Mouse (Mus musculus) spleen, adult 2 months (tissue): Measurements from ENCODE around the gene Pstpip1. TPM values are rescaled to one million over a fixed set of nuclear protein-coding genes. Genes with fewer than 3 reads are reported as not detected.

Source experiments
- DNase-seq, 2 experiments: peaks; one replicate each; pipeline versions ENCODE4 v3.0.0 to v3.0.0-alpha.2; 2012 to 2021; ENCODE audit warnings: low spot score in 2 of 2, low read depth in 1 of 2
- H3K27ac ChIP-seq: fragments of 200-500 bp; 2 replicates; pipeline ENCODE4 v1.5.1; 2012; ENCODE audit warnings: low read length, inconsistent platforms; ENCODE audit not compliant: insufficient read depth
- H3K27me3 ChIP-seq: fragments of 200-500 bp; 2 replicates; pipeline ENCODE4 v1.6.1; 2012; ENCODE audit warnings: mild to moderate bottlenecking, moderate library complexity, low read length, inconsistent platforms; ENCODE audit not compliant: control insufficient read depth, insufficient read depth
- H3K36me3 ChIP-seq: fragments of 200-500 bp; 2 replicates; pipeline ENCODE4 v1.6.1; 2012; ENCODE audit warnings: mild to moderate bottlenecking, low read length, inconsistent platforms; ENCODE audit not compliant: control insufficient read depth, insufficient read depth
- H3K4me1 ChIP-seq: fragments of 200-500 bp; 2 replicates; pipeline ENCODE4 v1.6.1; 2011; ENCODE audit warnings: inconsistent platforms; ENCODE audit not compliant: control insufficient read depth, insufficient read depth, insufficient read length
- H3K4me3 ChIP-seq: fragments of 200-500 bp; 2 replicates; pipeline ENCODE4 v1.5.1; 2011; ENCODE audit warnings: mild to moderate bottlenecking, inconsistent platforms; ENCODE audit not compliant: insufficient read depth, insufficient read length; ENCODE audit errors: extremely low read depth
- CTCF ChIP-seq: fragments of 200-500 bp; IDR thresholded peaks from 2 replicates; pipeline ENCODE4 v1.5.1; 2011; ENCODE audit warnings: mild to moderate bottlenecking, inconsistent platforms; ENCODE audit not compliant: insufficient read depth, insufficient read length, insufficient replicate concordance; ENCODE audit errors: extremely low read depth
- POLR2A ChIP-seq: fragments of 200-500 bp; IDR thresholded peaks from 2 replicates; pipeline ENCODE4 v1.6.1; 2011; ENCODE audit warnings: low read depth, low read length, inconsistent platforms
- WGBS: fragments of 180-500 bp; shearing (Covaris S2); methylation state at CpG from one replicate; pipeline ENCODE4 v1.1.7; 2018; 5-methylcytosine and 5-hydroxymethylcytosine counted together
- polyA plus RNA-seq: library from polyadenylated mRNA; depleted of rRNA; stranded (reverse); fragments of >200 nt; gene quantifications from 2 replicates; pipeline ENCODE4 v1.2.3, GENCODE M21; 2012

Pstpip1 gene
- polyA plus RNA-seq, 1 experiment = 51.8 TPM

DNA sequence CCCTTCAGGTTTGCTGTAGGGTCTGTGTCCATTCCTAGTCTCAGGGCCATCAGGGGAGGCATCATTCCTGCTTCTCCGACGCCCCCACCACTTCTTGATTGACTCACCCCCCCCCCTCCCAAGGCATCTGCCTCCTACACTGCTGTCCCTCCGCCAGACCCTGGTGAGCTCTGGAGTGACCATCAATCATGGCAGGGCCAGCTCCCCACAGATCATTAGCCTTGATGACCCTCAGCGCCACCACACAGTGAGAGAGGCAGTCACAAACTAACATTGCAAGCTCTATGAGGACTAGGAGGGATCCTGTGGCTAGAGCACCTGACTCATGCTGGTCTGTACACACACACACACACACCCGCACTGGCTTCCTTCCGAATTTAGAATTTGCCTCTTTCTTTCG lies 15.2 kb downstream of the Pstpip1 start:
- DNase-seq = no peak
- Histone ChIP-seq H3K36me3 (no peaks in the 10 kb centered on the region), H3K4me1 (peaks cover 41% of the 10 kb centered on the region), H3K4me3 (no peak overlapping the region), H3K27me3 (no peaks in the 10 kb centered on the region), H3K27ac (peak overlapping the region; percentile 61; the same call in 1 of the 2 replicates)
- TF ChIP-seq CTCF = no peak
- TF ChIP-seq POLR2A = no peak
- WGBS = 58% methylated on average over 7 of the region's 7 CpGs

DNA sequence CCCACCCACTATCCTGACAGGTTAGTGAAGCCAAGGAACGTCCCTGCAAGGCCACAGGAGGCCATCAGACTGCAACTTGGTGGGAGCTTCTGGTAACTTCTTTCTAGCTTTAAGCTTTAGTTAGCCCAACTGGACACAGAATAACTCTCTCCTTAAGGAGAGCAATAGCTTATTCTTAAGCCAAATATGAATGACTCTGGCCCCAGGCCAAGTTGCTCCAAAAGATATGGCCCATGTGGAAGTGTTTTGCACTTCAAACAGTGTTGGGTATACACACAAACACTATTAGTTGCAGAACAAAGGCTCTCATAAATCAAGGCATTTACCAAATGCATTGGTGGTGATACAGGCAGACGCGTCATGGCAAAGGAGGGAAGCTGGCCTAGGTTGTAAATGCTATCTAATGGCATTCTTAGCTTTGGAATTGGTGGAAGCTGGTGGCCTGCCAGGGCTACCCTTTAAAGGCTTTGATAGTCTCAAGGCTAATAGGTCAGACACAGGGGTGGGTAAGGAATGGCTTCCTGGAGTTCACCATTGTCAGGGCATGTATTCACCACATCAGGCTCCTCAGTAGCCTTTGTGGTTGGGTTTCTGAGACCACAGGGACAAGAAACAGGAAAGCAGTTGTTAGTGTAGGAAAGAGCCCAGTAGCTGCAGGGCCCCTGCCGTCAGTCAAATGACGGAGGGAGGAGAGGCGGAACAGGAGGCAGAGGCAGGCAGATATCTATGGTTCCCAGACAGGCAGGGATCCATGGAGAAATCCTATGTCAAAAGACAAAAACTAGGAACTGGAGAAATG lies 16.7 kb downstream of the Pstpip1 start:
- Histone ChIP-seq H3K36me3 (no peaks in the 10 kb centered on the region), H3K4me1 (peaks cover 38% of the 10 kb centered on the region), H3K27ac (no peak overlapping the region), H3K4me3 (no peak overlapping the region), H3K27me3 (no peaks in the 10 kb centered on the region)
- WGBS = 56% methylated on average over 6 of the region's 6 CpGs
- TF ChIP-seq POLR2A = no peak
- no peak for TF ChIP-seq CTCF
- DNase-seq = no peak

DNA sequence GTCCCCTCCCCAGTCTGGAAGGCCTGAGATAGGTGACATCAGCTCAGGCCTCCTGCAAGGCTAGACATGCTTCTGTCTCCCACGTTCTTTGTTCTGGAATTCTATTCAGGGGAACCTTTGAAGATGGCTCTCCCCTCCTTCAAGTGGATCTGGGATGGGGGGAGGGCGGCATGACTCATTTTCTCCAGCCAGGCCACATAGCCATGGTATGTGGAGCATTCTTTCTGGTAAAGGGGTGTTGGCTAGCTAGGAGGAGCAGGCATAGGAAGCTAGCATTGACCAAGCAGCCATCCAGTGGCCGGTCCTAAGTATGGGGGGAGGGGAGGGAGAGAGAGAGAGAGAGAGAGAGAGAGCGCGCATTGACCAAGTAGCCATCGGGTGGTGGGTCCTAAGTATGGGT lies 17.8 kb downstream of the Pstpip1 start:
- Histone ChIP-seq H3K27me3 (no peaks in the 10 kb centered on the region), H3K4me1 (peaks cover 38% of the 10 kb centered on the region), H3K27ac (no peak overlapping the region), H3K4me3 (no peak overlapping the region), H3K36me3 (no peaks in the 10 kb centered on the region)
- DNase-seq = no peak
- no peak for TF ChIP-seq POLR2A
- WGBS = 79% methylated on average over 6 of the region's 6 CpGs

DNA sequence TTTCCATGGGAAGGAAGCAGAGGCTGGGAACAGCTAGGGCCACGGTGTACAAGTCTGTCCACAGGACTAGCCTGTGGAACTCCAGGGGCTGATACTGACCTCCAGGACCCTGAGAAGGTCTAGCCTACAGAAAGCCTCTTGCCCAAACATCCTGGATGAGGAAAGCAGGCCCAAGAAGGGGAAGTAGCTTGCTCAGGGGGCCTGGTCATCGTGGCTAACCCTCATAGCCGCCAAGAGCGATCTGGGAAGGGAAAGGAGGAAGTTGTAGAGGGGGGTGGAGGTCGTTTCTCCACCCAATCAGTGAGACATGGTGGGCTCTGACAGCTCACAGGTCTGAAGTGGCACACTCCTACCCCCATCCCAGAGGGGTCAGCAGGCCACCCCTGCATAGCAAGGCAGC lies 18.4 kb downstream of the Pstpip1 start:
- TF ChIP-seq CTCF (no peak), POLR2A (no peak)
- no peak overlapping the region for H3K4me3 ChIP-seq
- DNase-seq = no peak
- WGBS = 34% methylated on average over 5 of the region's 5 CpGs
- H3K27me3 ChIP-seq = no peaks in the 10 kb centered on the region
- H3K27ac ChIP-seq = peak overlapping the region; percentile 24; the same call in 1 of the 2 replicates
- H3K36me3 ChIP-seq = no peaks in the 10 kb centered on the region
- peaks cover 35% of the 10 kb centered on the region for H3K4me1 ChIP-seq

DNA sequence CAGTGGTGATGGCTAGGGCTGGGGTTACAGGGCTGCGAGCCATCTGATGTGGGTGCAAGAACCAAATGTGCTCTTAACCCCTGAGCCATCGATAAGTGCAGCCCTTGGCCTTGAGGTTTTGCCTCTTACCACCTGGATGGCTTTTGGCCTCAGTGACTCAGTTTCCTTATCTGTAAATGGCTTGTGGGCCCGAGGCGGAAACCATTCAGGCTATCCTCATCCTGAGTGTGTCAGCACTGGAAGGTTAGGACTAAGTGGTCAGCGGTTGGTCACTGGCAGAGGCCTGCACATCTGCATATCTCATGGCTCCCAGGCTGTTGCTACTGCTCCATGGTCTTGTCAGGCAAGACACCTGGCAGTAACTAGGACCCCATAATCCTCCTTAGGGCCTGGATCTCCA lies 28.3 kb downstream of the Pstpip1 start:
- no peaks in the 10 kb centered on the region for H3K27me3 ChIP-seq
- DNase-seq = no peak
- no peak overlapping the region for H3K27ac ChIP-seq
- no peaks in the 10 kb centered on the region for H3K4me1 ChIP-seq
- TF ChIP-seq CTCF (no peak), POLR2A (no peak)
- H3K4me3 ChIP-seq = no peak overlapping the region
- H3K36me3 ChIP-seq = peaks cover 25% of the 10 kb centered on the region
- WGBS = 83% methylated on average over 5 of the region's 5 CpGs

DNA sequence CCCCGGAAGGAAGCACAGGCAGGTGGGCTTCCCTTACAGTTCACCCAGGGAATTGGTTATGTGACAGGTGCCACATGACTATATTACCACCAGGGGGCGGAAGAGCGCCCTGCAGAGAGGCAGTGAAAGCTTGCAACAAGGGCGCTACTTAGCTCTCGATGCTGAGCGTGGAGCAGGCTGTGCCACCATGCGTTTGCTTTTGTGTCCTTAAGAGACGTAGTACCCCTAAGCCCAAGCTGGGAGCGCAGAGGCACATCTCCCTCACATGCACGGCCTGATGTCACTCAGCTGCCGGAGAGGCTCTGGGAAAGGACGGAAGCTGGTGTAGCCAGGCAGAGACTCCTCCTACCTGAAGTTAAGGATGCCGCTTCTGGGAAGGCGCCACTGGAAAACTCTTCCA lies 28.8 kb downstream of the Pstpip1 start:
- peaks cover 25% of the 10 kb centered on the region for H3K36me3 ChIP-seq

DNA sequence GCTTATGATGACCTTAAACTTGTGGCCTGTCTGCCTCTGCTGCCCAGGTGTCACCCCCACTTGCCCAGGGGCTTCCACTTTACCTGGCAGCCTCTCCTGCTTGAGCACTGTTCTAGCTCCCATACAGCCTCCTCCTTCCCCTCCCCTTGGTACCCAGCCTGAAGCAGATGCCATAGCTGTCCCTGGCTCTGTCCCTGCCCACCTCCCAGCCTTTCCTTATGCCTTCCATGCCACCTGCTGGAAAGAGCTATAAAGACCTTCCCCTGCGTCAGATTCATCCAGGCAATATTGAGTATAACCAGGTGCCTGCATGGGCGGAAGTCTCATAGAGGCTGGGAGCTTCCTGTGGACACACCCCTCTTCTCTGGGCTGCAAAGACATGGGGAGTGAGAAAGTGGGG lies 29.9 kb downstream of the Pstpip1 start:
- no peak for DNase-seq
- H3K27ac ChIP-seq = no peak overlapping the region
- H3K36me3 ChIP-seq = peaks cover 29% of the 10 kb centered on the region
- WGBS = 82% methylated on average over 2 of the region's 2 CpGs
- H3K4me1 ChIP-seq = no peaks in the 10 kb centered on the region
- TF ChIP-seq CTCF = no peak
- no peak for TF ChIP-seq POLR2A
- H3K4me3 ChIP-seq = no peak overlapping the region
- H3K27me3 ChIP-seq = no peaks in the 10 kb centered on the region

More for the DNA sequence above, 28.8 kb downstream of the Pstpip1 start:
- DNase-seq = peak; percentile 44 to 46
- TF ChIP-seq POLR2A (no peak), CTCF (peak; percentile 86)
- Histone ChIP-seq H3K27ac (no peak overlapping the region), H3K27me3 (no peaks in the 10 kb centered on the region), H3K4me1 (no peaks in the 10 kb centered on the region), H3K4me3 (no peak overlapping the region)
- WGBS = 42% methylated on average over 14 of the region's 14 CpGs
